Mouse (Mus musculus) T-cell, adult 2 months (primary cell): ENCODE results near the gene Actg1.

Source experiments
- DNase-seq: peaks from one replicate; pipeline ENCODE4 v3.0.0; 2022; ENCODE audit warnings: low spot score

Actg1 gene

GRCm38 (mm10) chr11:120308441-120309320 is 39.7 kb downstream of the Actg1 start:
- no peak for DNase-seq

GRCm38 (mm10) chr11:120307566-120308430 is 40.5 kb downstream of the Actg1 start:
- DNase-seq, result peak; percentile 84

GRCm38 (mm10) chr11:120307132-120307413 is 41.3 kb downstream of the Actg1 start:
- no peak for DNase-seq

- no peak for DNase-seq
Measured at GRCm38 (mm10) chr11:120306366-120307131, 41.8 kb downstream of the Actg1 start.

- no peak for DNase-seq
Measured at GRCm38 (mm10) chr11:120305535-120306365, 42.6 kb downstream of the Actg1 start.

- peak; percentile 84 for DNase-seq
Measured at GRCm38 (mm10) chr11:120304886-120305534, 43.3 kb downstream of the Actg1 start.

- DNase-seq, result no peak
Measured at GRCm38 (mm10) chr11:120304350-120304694, 44.0 kb downstream of the Actg1 start.

- DNase-seq, result no peak
Measured at GRCm38 (mm10) chr11:120303559-120304349, 44.6 kb downstream of the Actg1 start.

- no peak for DNase-seq
Measured at GRCm38 (mm10) chr11:120303119-120303518, 45.2 kb downstream of the Actg1 start.

- DNase-seq, result no peak
Measured at GRCm38 (mm10) chr11:120299484-120299883, 48.9 kb downstream of the Actg1 start.

- DNase-seq, result no peak
Measured at GRCm38 (mm10) chr11:120298441-120299141, 49.8 kb downstream of the Actg1 start.

- DNase-seq, result no peak
Measured at GRCm38 (mm10) chr11:120297767-120298166, 50.6 kb downstream of the Actg1 start.

GRCm38 (mm10) chr11:120296305-120297144 is 51.8 kb downstream of the Actg1 start:
- no peak for DNase-seq
